Mouse (Mus musculus) bone marrow, adult 2 months (tissue): ENCODE measurements around the gene Habp4. TPM values are rescaled to one million over a fixed set of nuclear protein-coding genes. Genes with fewer than 3 reads are reported as not detected.

Experiments
- H3K27ac ChIP-seq: fragments of 200-500 bp; 2 replicates; pipeline ENCODE4 v1.5.1; 2012; ENCODE audit warnings: low read depth, mild to moderate bottlenecking, control low read depth, inconsistent platforms, low read length; ENCODE audit not compliant: control insufficient read depth, poor library complexity, insufficient read depth
- H3K4me1 ChIP-seq: fragments of 200-500 bp; 2 replicates; pipeline ENCODE4 v1.6.1; 2011; ENCODE audit warnings: low read length; ENCODE audit not compliant: control insufficient read depth, insufficient read depth
- H3K4me3 ChIP-seq: fragments of 200-500 bp; replicated peaks from 2 replicates; pipeline ENCODE3; 2011; ENCODE audit warnings: mild to moderate bottlenecking, low read depth, low read length, control low read depth; ENCODE audit not compliant: control insufficient read depth
- CTCF ChIP-seq: fragments of 200-500 bp; IDR thresholded peaks from 2 replicates; pipeline ENCODE4 v1.5.1; 2011; ENCODE audit warnings: low read length, control low read depth; ENCODE audit not compliant: control insufficient read depth, insufficient read depth
- POLR2A ChIP-seq: fragments of 200-500 bp; IDR thresholded peaks from 2 replicates; pipeline ENCODE4 v1.6.1; 2011; ENCODE audit warnings: low read depth, mild to moderate bottlenecking, control low read depth, low read length, borderline replicate concordance; ENCODE audit not compliant: control insufficient read depth
- WGBS: fragments of 180-500 bp; shearing (Covaris S2); methylation state at CpG from one replicate; pipeline ENCODE4 v1.1.7; 2018; 5-methylcytosine and 5-hydroxymethylcytosine counted together
- polyA plus RNA-seq: library from polyadenylated mRNA; stranded (reverse); fragments of >200 nt; gene quantifications from 2 replicates; pipeline ENCODE4 v1.2.4, GENCODE M21; 2011; ENCODE audit warnings: low replicate concordance; ENCODE audit not compliant: missing spikeins, insufficient read depth, insufficient read length

The Habp4 gene
- polyA plus RNA-seq, result 5.4 and 7.1 TPM in 2 replicates

- Histone ChIP-seq H3K4me1 (peaks cover 3% of the 10 kb centered on the region; the same call in 1 of the 2 replicates), H3K27ac (peak within 1 kb of the TSS; percentile 81), H3K4me3 (peak within 1 kb of the TSS; percentile 84)
- TF ChIP-seq CTCF, result no peak
- TF ChIP-seq POLR2A, result peak; percentile 52; the same call in 1 of the 2 replicates
- WGBS, result under 1% methylated on average over 31 of the region's 31 CpGs
Observed at GRCm38 (mm10) chr13:64161548-64161915, at the start of gene Habp4. Gene Habp4 (plus strand): TSS chr13:64161824.

GRCm38 (mm10) chr13:64117442-64117841 is 44.2 kb upstream of the Habp4 start:
- no peak overlapping the region for H3K27ac ChIP-seq
- TF ChIP-seq CTCF (no peak), POLR2A (no peak)
- 41% methylated on average over 2 of the region's 2 CpGs for WGBS
- H3K4me1 ChIP-seq, result no peaks in the 10 kb centered on the region; the same call in 1 of the 2 replicates
- H3K4me3 ChIP-seq, result no peak overlapping the region

- no peaks in the 10 kb centered on the region; the same call in 1 of the 2 replicates for H3K4me1 ChIP-seq
- TF ChIP-seq CTCF, result no peak
- TF ChIP-seq POLR2A, result no peak
- no peak overlapping the region for H3K4me3 ChIP-seq
- H3K27ac ChIP-seq, result no peak overlapping the region
- WGBS, result 19% methylated on average over 4 of the region's 4 CpGs
Observed at GRCm38 (mm10) chr13:64120760-64121159, 40.9 kb upstream of the Habp4 start.

GRCm38 (mm10) chr13:64123491-64124188 is 38.0 kb upstream of the Habp4 start:
- Histone ChIP-seq H3K4me3 (no peak overlapping the region), H3K27ac (no peak overlapping the region), H3K4me1 (no peaks in the 10 kb centered on the region; the same call in 1 of the 2 replicates)
- 74% methylated on average over 6 of the region's 6 CpGs for WGBS
- TF ChIP-seq CTCF, result no peak
- no peak for TF ChIP-seq POLR2A

- 88% methylated on average over 6 of the region's 6 CpGs for WGBS
- Histone ChIP-seq H3K4me1 (no peaks in the 10 kb centered on the region; the same call in 1 of the 2 replicates), H3K4me3 (no peak overlapping the region), H3K27ac (no peak overlapping the region)
- TF ChIP-seq POLR2A, result no peak
- TF ChIP-seq CTCF, result no peak
Observed at GRCm38 (mm10) chr13:64124886-64125285, 36.7 kb upstream of the Habp4 start.

- 72% methylated on average over 4 of the region's 4 CpGs for WGBS
- Histone ChIP-seq H3K4me3 (no peak overlapping the region), H3K4me1 (no peaks in the 10 kb centered on the region), H3K27ac (no peak overlapping the region)
- no peak for TF ChIP-seq POLR2A
- no peak for TF ChIP-seq CTCF
Observed at GRCm38 (mm10) chr13:64126316-64126715, 35.3 kb upstream of the Habp4 start.

- no peaks in the 10 kb centered on the region for H3K4me1 ChIP-seq
- H3K4me3 ChIP-seq, result peak within 1 kb of the TSS; percentile 92
- H3K27ac ChIP-seq, result peak within 1 kb of the TSS; percentile 46
- TF ChIP-seq POLR2A (peak; percentile 50; the same call in 1 of the 2 replicates), CTCF (no peak)
- 5% methylated on average over 44 of the region's 44 CpGs for WGBS
Observed at GRCm38 (mm10) chr13:64128858-64129615, 32.6 kb upstream of the Habp4 start, which contains the start of gene Slc35d2. Gene Slc35d2 (minus strand): TSS chr13:64129368.
